ENCODE assay signal across 18 mouse cellular contexts in genomic region chr2:44068151-44068840, GRCm38 (mm10).
DNase-seq lines count a peak whose midpoint lies in the region; ATAC-seq and TF ChIP-seq lines count a peak whose summit lies in the region.
"Had no signal": no experiment of that assay in that cellular context is flagged by ENCODE, and none has a peak within 500 bp of the region (broad histone marks: within the 10 kb centered on the region; RNA-seq: fewer than 3 reads in every experiment).

No protein-coding gene starts in this region.

- H3K79me2 ChIP-seq in heart, adult 2 months (replicated peaks; ENCODE audit: control insufficient read depth, insufficient read depth, low read length), result no peaks in the 10 kb centered on the region

- WGBS in heart, adult 2 months, result 52% methylated on average over 7 of the region's 7 CpGs
- WGBS in heart, embryonic 12.5 days, result 75% methylated on average over 7 of the region's 7 CpGs
- WGBS in midbrain, embryonic 14.5 days, result 72% methylated on average over 7 of the region's 7 CpGs
- WGBS in midbrain, embryonic 13.5 days, result 70% methylated on average over 7 of the region's 7 CpGs
- WGBS in liver, embryonic 12.5 days (ENCODE audit: insufficient replicate concordance), result 65% methylated on average over 7 of the region's 7 CpGs

- ATAC-seq in heart, embryonic 12.5 days (ENCODE audit: insufficient number of reproducible peaks, low FRiP score), result no peak
- no peak for ATAC-seq in midbrain, embryonic 14.5 days (ENCODE audit: low FRiP score, low TSS enrichment)
- ATAC-seq in midbrain, embryonic 13.5 days, result no peak
- no peak for ATAC-seq in liver, embryonic 12.5 days
- ATAC-seq: forebrain, embryonic 14.5 days had no signal

- TF ChIP-seq POLR2A in heart, adult 2 months (IDR thresholded peaks at IDR 0.05; ENCODE audit: insufficient read depth, low read depth, low read length), result no peak

- intact Hi-C loops in heart, adult 2 months (cut with DNase I), result no loop called here
- intact Hi-C loops in heart, postnatal 14 days (cut with DNase I), result loop anchor here (5.0 kb wide), 1 partner anchor 34 kb away; no protein-coding TSS in a partner anchor

- peaks cover 3% of the 10 kb centered on the region for H3K4me1 ChIP-seq in heart, adult 2 months (ENCODE audit: control insufficient read depth, insufficient read depth, low read length)
- no peaks in the 10 kb centered on the region for H3K4me1 ChIP-seq in heart, embryonic 12.5 days (replicated peaks)
- H3K4me1 ChIP-seq in midbrain, embryonic 14.5 days (ENCODE audit: control insufficient read depth, insufficient read depth, low read length), result no peaks in the 10 kb centered on the region
- H3K4me1 ChIP-seq in midbrain, embryonic 13.5 days (replicated peaks), result no peaks in the 10 kb centered on the region
- H3K4me1 ChIP-seq in liver, embryonic 12.5 days, result no peaks in the 10 kb centered on the region
- H3K4me1 ChIP-seq: limb, embryonic 13.5 days; midbrain, embryonic 12.5 days; stomach, embryonic 15.5 days had no signal

- no peaks in the 10 kb centered on the region for H3K27me3 ChIP-seq in heart, adult 2 months (ENCODE audit: control insufficient read depth, insufficient read depth, low read length)
- no peaks in the 10 kb centered on the region for H3K27me3 ChIP-seq in heart, embryonic 12.5 days (replicated peaks)
- H3K27me3 ChIP-seq in midbrain, embryonic 14.5 days (ENCODE audit: control insufficient read depth, insufficient read depth, low read length), result no peaks in the 10 kb centered on the region
- H3K27me3 ChIP-seq in midbrain, embryonic 13.5 days, result no peaks in the 10 kb centered on the region
- H3K27me3 ChIP-seq in liver, embryonic 12.5 days (replicated peaks), result no peaks in the 10 kb centered on the region
- H3K27me3 ChIP-seq: limb, embryonic 13.5 days; midbrain, embryonic 12.5 days; stomach, embryonic 15.5 days had no signal

- TF ChIP-seq CTCF in heart, adult 2 months (IDR thresholded peaks at IDR 0.05), result no peak

- H3K36me3 ChIP-seq in heart, adult 2 months (ENCODE audit: control insufficient read depth, insufficient read depth, low read length), result no peaks in the 10 kb centered on the region
- H3K36me3 ChIP-seq in heart, embryonic 12.5 days, result no peaks in the 10 kb centered on the region
- no peaks in the 10 kb centered on the region for H3K36me3 ChIP-seq in midbrain, embryonic 14.5 days (ENCODE audit: control insufficient read depth, insufficient read depth, low read length)
- no peaks in the 10 kb centered on the region for H3K36me3 ChIP-seq in midbrain, embryonic 13.5 days
- H3K36me3 ChIP-seq in liver, embryonic 12.5 days, result no peaks in the 10 kb centered on the region
- H3K36me3 ChIP-seq: limb, embryonic 13.5 days; midbrain, embryonic 12.5 days; stomach, embryonic 15.5 days had no signal

- H3K4me3 ChIP-seq in heart, adult 2 months, result no peak overlapping the region
- no peak overlapping the region for H3K4me3 ChIP-seq in heart, embryonic 12.5 days
- H3K4me3 ChIP-seq in midbrain, embryonic 14.5 days (replicated peaks; ENCODE audit: low read depth, low read length), result no peak overlapping the region
- H3K4me3 ChIP-seq in midbrain, embryonic 13.5 days (replicated peaks), result no peak overlapping the region
- H3K4me3 ChIP-seq in liver, embryonic 12.5 days, result no peak overlapping the region
- H3K4me3 ChIP-seq: left cerebral cortex, adult 2 months; limb, embryonic 13.5 days; midbrain, embryonic 12.5 days; stomach, embryonic 15.5 days had no signal

- H3K9ac ChIP-seq in heart, adult 2 months (ENCODE audit: low read depth, low read length), result no peak overlapping the region
- H3K9ac ChIP-seq in heart, embryonic 12.5 days, result no peak overlapping the region
- H3K9ac ChIP-seq in midbrain, embryonic 14.5 days (replicated peaks; ENCODE audit: low read length), result no peak overlapping the region
- H3K9ac ChIP-seq in midbrain, embryonic 13.5 days (replicated peaks), result no peak overlapping the region
- no peak overlapping the region for H3K9ac ChIP-seq in liver, embryonic 12.5 days
- H3K9ac ChIP-seq: limb, embryonic 13.5 days; midbrain, embryonic 12.5 days; stomach, embryonic 15.5 days had no signal

- no peak for TF ChIP-seq EP300 in heart, adult 2 months (IDR thresholded peaks at IDR 0.05; ENCODE audit: insufficient read depth, low read depth, low read length)

- peak overlapping the region; percentile 39 for H3K27ac ChIP-seq in heart, adult 2 months
- no peak overlapping the region for H3K27ac ChIP-seq in heart, embryonic 12.5 days (ENCODE audit: poor library complexity, severe bottlenecking)
- no peak overlapping the region for H3K27ac ChIP-seq in midbrain, embryonic 14.5 days (replicated peaks; ENCODE audit: low read depth, low read length)
- no peak overlapping the region for H3K27ac ChIP-seq in midbrain, embryonic 13.5 days
- H3K27ac ChIP-seq in liver, embryonic 12.5 days, result no peak overlapping the region
- H3K27ac ChIP-seq: left cerebral cortex, adult 2 months; limb, embryonic 13.5 days; macrophage; midbrain, embryonic 12.5 days; stomach, embryonic 15.5 days had no signal

- H3K9me3 ChIP-seq in heart, embryonic 12.5 days (replicated peaks), result no peaks in the 10 kb centered on the region
- no peaks in the 10 kb centered on the region for H3K9me3 ChIP-seq in midbrain, embryonic 14.5 days (ENCODE audit: control insufficient read depth, low read length)
- H3K9me3 ChIP-seq in midbrain, embryonic 13.5 days, result no peaks in the 10 kb centered on the region
- H3K9me3 ChIP-seq in liver, embryonic 12.5 days (replicated peaks), result no peaks in the 10 kb centered on the region
- H3K9me3 ChIP-seq: limb, embryonic 13.5 days; midbrain, embryonic 12.5 days; stomach, embryonic 15.5 days had no signal

- H3K4me2 ChIP-seq in heart, embryonic 12.5 days, result no peak overlapping the region
- no peak overlapping the region for H3K4me2 ChIP-seq in midbrain, embryonic 14.5 days (ENCODE audit: low read length)
- no peak overlapping the region for H3K4me2 ChIP-seq in midbrain, embryonic 13.5 days (replicated peaks)
- H3K4me2 ChIP-seq in liver, embryonic 12.5 days, result no peak overlapping the region
- H3K4me2 ChIP-seq: limb, embryonic 13.5 days; midbrain, embryonic 12.5 days; stomach, embryonic 15.5 days had no signal

- DNase-seq in heart, adult 2 months, result peak in 1 of 2 experiments; percentile 40
- DNase-seq in midbrain, embryonic 14.5 days, result peak; percentile 28
- DNase-seq in gastrocnemius, adult 8-10 months (ENCODE audit: low spot score in 2 of 2), result peak; percentile 14 to 42
- DNase-seq in heart, postnatal 14 days, result peak; percentile 9 to 26
- no peak for DNase-seq in spleen, postnatal 10 days (ENCODE audit: low spot score in 2 of 2)
- DNase-seq: adrenal gland, postnatal 25 days; kidney, adult 18-20 months; right cerebral cortex, postnatal 4 days; thymus, postnatal 14 days had no signal

Comparison
In these comparisons a context has a peak if more than half of its experiments do, and no peak if none do; other contexts are left out.
1. DNase-seq: peak in midbrain, embryonic 14.5 days (single experiment), gastrocnemius, adult 8-10 months (2 of 2) and heart, postnatal 14 days (2 of 2); none in spleen, postnatal 10 days (0 of 2).